Mouse (Mus musculus) heart, embryonic 12.5 days (tissue): ENCODE measurements at regions not wholly inside any gene's neighbourhood (a gene's known extent, or its start where the extent isn't known, plus 50 kb on each side); places are given as distances from the start of the nearest gene placed in this dataset.

Experiments
- ATAC-seq: fragments of 200-750 bp; cut with Nextera tagmentation; 2 replicates; pipeline ENCODE4 v1.8.0; 2017; ENCODE audit warnings: moderate TSS enrichment, moderate library complexity; ENCODE audit not compliant: insufficient number of reproducible peaks, low FRiP score
- H3K27ac ChIP-seq: fragments of 300-500 bp; sonication (generic); 2 replicates; pipeline ENCODE4 v1.5.1; 2016; ENCODE audit warnings: mild to moderate bottlenecking, moderate library complexity; ENCODE audit not compliant: poor library complexity, severe bottlenecking
- H3K27me3 ChIP-seq: fragments of 300-500 bp; sonication (generic); replicated peaks from 2 replicates; pipeline ENCODE4 v1.6.1; 2016; ENCODE audit warnings: mild to moderate bottlenecking, moderate library complexity
- H3K36me3 ChIP-seq: fragments of 300-500 bp; sonication (generic); 2 replicates; pipeline ENCODE4 v1.6.1; 2016; ENCODE audit warnings: mild to moderate bottlenecking, moderate library complexity
- H3K4me1 ChIP-seq: fragments of 300-500 bp; sonication (generic); replicated peaks from 2 replicates; pipeline ENCODE4 v1.6.1; 2016; ENCODE audit warnings: mild to moderate bottlenecking
- H3K4me2 ChIP-seq: fragments of 300-500 bp; sonication (generic); 2 replicates; pipeline ENCODE4 v1.6.1; 2016; ENCODE audit warnings: mild to moderate bottlenecking, moderate library complexity
- H3K4me3 ChIP-seq: fragments of 300-500 bp; sonication (generic); 2 replicates; pipeline ENCODE4 v1.5.1; 2016; ENCODE audit warnings: mild to moderate bottlenecking
- H3K9ac ChIP-seq: fragments of 300-500 bp; sonication (generic); 2 replicates; pipeline ENCODE4 v1.6.1; 2016; ENCODE audit warnings: mild to moderate bottlenecking, moderate library complexity
- H3K9me3 ChIP-seq: fragments of 300-500 bp; sonication (generic); replicated peaks from 2 replicates; pipeline ENCODE4 v1.6.1; 2016; ENCODE audit warnings: mild to moderate bottlenecking, moderate library complexity
- WGBS: fragments of 180-500 bp; shearing (Covaris S2); methylation state at CpG from one replicate; pipeline ENCODE4 v1.1.7; 2016; 5-methylcytosine and 5-hydroxymethylcytosine counted together

DNA sequence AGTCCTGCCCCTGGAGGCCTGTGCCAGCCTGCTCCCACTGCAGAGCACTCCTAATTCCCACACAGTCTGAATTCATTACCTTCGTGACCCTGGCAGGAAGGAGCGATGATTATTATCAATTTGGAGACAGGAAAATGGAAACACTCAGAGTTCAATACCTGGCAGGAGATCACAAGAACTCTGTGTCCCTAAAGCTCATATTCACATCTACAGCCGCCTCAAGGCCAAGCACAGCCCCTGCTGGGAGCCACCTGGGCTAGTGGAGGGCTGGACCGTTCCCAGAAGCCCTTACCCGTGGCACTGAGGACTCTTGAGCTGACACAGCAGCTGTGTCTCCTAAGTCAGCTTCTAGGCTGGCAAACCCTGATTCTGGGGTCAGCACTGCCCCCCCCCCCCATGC is 124.8 kb upstream of the Sdk2 start:
- H3K27me3 ChIP-seq: no peaks in the 10 kb centered on the region
- H3K9ac ChIP-seq: no peak overlapping the region
- no peak overlapping the region for H3K4me3 ChIP-seq
- H3K27ac ChIP-seq: no peak overlapping the region
- ATAC-seq: no peak
- no peak overlapping the region for H3K4me2 ChIP-seq
- H3K9me3 ChIP-seq: peaks cover 12% of the 10 kb centered on the region; the same call in 1 of the 2 replicates
- 0 out of 2 replicates have a peak, but pooled peaks cover 9% of the 10 kb centered on the region for H3K4me1 ChIP-seq
- 58% methylated on average over 5 of the region's 5 CpGs for WGBS
- H3K36me3 ChIP-seq: no peaks in the 10 kb centered on the region

DNA sequence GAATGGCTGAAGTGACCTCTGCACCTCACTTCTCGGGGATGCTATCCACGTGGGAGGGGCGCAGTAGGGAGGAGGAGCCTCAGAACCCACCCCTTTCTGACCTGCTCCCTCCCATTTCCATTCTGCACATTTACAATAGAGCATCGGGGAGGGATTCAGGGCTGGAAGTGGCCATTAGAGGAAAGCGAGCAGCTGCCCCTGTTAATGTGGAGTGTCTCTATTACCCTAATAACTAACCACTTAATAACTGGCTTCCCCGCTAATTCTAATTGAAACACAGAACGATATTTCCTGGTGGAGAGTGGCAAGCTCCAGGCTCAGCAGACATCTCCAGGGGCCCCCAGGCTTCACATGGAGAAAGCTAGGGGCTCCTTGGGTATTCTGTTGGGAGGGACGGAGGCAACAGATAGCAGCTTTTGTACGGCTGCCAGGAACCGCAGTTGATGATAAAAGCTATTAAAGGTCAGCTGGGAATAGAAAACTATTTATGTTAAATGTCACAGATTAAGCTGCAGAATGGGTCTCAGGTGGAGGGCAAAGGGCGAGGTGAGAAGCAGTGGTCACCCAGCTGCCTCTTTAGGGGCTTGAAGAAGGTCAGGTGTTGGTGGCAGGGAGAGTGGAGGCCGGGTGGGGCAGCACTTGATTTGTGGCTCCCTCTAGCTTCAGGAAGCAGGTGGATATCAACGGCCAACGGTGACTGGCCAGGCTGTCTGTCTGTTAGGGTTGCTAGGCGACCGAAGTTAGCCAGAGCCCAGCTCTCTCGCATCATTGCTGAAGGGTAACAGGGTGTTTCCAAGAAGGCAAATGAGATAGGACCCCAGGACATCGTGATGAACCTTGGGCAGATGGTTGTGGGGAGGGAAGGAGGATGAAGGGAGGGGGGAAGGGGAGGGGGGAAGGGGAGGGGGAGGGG is 118.4 kb upstream of the Sdk2 start:
- 36% methylated on average over 18 of the region's 18 CpGs for WGBS
- peak; percentile 53 for ATAC-seq
- Histone ChIP-seq H3K27me3 (no peaks in the 10 kb centered on the region), H3K4me3 (no peak overlapping the region), H3K9ac (no peak overlapping the region), H3K4me2 (peak overlapping the region; percentile 29; the same call in 1 of the 2 replicates), H3K9me3 (0 out of 2 replicates have a peak, but pooled peaks cover 4% of the 10 kb centered on the region), H3K27ac (peak overlapping the region; percentile 3; the same call in 1 of the 2 replicates), H3K36me3 (no peaks in the 10 kb centered on the region), H3K4me1 (peaks cover 26% of the 10 kb centered on the region)

DNA sequence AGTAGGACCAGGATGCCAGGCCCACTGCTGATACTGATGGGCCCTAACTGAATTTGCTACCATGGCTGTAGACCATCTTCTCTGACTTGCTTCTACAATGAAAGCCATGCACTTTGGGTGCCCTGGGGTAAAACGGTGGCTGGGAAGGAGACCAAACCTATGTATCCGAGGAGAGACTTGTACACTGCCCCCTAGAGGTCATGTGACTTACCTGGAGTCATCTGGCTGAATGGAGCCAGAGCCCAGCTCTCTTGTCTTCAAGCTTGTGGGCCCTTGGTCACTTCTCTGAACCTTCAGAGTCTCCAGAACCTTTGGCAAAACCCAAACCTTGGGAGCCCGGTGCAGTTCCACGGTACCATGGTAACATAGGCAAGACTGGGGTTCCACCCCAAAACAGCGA is 117.6 kb upstream of the Sdk2 start:
- no peak for ATAC-seq
- Histone ChIP-seq H3K4me3 (no peak overlapping the region), H3K4me2 (no peak overlapping the region), H3K9ac (no peak overlapping the region), H3K9me3 (no peaks in the 10 kb centered on the region), H3K4me1 (peaks cover 26% of the 10 kb centered on the region), H3K27me3 (no peaks in the 10 kb centered on the region), H3K27ac (no peak overlapping the region), H3K36me3 (no peaks in the 10 kb centered on the region)
- WGBS: 80% methylated on average over 5 of the region's 5 CpGs

DNA sequence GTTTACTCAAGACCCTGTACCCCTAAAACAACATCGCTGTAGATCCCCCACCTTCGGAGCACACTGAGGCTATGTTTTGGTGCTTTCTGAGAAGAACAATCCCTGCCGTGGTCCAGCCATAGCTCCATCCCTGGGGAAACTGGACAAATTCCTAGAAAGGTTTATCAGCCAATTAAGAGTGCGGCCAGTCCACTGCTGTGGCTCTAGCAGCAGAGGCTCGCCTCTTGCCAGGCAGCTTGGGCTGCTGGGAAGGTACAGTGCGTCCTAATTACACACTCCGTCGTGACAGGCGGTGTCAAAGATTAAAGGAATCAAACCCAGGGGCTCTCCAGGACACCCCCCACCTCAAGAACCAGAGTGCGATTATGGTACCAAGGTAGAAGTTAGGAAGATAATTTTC is 116.4 kb upstream of the Sdk2 start:
- Histone ChIP-seq H3K9me3 (no peaks in the 10 kb centered on the region), H3K36me3 (no peaks in the 10 kb centered on the region), H3K27me3 (no peaks in the 10 kb centered on the region), H3K27ac (no peak overlapping the region), H3K4me3 (no peak overlapping the region), H3K9ac (no peak overlapping the region), H3K4me2 (no peak overlapping the region), H3K4me1 (peaks cover 36% of the 10 kb centered on the region)
- WGBS: 77% methylated on average over 10 of the region's 10 CpGs
- ATAC-seq: no peak

DNA sequence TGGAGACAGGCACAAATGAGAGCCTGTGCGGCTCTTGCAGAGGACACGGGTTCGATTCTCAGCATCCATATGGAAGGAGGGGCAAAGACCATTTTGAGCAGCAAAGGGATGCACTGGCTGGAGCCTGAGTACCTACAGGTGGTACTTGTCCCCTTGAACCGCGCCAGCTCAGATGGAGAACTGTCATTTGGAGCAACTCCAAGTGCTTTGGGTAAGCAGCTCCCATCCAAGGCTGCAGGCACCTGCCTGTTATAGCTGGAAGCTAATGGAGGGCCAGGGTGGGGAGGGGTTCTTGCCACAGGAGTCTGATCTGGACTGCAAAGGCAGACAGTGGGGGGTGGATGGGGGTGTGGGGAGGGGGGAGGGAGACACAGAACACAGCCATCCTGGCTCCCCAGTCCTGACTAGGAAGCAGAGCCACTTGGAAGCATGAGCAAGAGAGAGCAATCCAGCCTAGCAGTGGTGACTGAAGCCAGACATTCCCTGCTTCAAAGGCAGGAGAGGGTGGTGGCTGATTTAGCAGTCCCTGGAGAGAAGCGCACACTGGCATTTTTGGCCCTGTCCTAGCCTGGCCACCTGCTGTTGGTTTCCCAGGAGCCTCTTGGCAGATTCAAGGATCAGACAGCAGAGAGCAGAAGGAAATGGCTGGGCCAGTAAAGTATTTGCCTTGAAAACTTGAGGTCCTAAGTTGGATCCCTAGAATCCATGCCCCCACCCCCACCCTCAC is 112.1 kb upstream of the Sdk2 start:
- Histone ChIP-seq H3K27me3 (no peaks in the 10 kb centered on the region), H3K4me3 (no peak overlapping the region), H3K9me3 (no peaks in the 10 kb centered on the region), H3K4me2 (no peak overlapping the region), H3K36me3 (no peaks in the 10 kb centered on the region), H3K4me1 (peaks cover 28% of the 10 kb centered on the region), H3K27ac (no peak overlapping the region), H3K9ac (no peak overlapping the region)
- ATAC-seq: no peak
- WGBS: 54% methylated on average over 6 of the region's 6 CpGs

DNA sequence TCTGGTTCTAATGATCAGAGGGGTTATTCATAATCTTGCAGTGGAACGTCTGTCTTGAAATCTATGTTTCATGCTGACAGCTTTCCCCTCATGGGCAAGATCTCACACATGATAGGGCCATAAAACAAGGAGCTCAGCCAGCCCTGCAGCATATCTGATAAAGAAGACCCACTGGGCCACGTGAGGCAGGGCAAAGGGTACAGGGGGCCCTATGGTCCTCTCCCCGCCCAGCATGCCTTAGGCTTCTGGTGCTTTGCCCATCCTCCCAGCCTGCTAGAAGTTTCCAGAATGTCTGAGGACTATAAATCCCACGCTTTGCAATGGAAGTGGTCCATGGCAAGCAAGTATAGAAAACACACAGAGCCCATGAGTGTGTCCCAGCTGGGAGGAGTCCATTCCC is 110.9 kb upstream of the Sdk2 start:
- no peaks in the 10 kb centered on the region for H3K27me3 ChIP-seq
- 64% methylated on average over 4 of the region's 4 CpGs for WGBS
- no peaks in the 10 kb centered on the region for H3K9me3 ChIP-seq
- H3K36me3 ChIP-seq: no peaks in the 10 kb centered on the region
- no peak overlapping the region for H3K4me2 ChIP-seq
- H3K4me3 ChIP-seq: no peak overlapping the region
- no peak overlapping the region for H3K27ac ChIP-seq
- peaks cover 28% of the 10 kb centered on the region for H3K4me1 ChIP-seq
- H3K9ac ChIP-seq: no peak overlapping the region
- no peak for ATAC-seq

DNA sequence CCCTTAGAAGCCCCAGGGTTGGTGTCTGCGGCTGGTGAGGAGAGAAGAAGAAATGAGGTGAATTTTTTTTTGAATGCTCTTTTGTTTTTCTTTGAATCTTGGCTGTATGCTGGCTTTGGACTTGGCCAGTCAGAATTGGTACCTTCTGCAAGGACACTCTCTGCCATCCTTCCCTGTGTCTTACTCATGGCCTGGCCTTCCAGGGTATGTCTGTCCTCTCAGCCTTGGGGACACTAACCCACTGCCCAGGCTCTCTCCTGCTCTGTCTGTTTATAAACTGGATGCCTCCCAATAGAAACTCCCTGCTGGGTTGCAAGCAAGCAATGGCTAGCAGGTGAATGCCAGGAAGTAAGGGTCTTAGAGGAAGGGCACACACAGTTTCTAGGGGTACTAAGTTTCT is 110.4 kb upstream of the Sdk2 start:
- Histone ChIP-seq H3K36me3 (no peaks in the 10 kb centered on the region), H3K27ac (no peak overlapping the region), H3K27me3 (no peaks in the 10 kb centered on the region), H3K9ac (no peak overlapping the region), H3K4me1 (peaks cover 28% of the 10 kb centered on the region), H3K9me3 (no peaks in the 10 kb centered on the region), H3K4me3 (no peak overlapping the region), H3K4me2 (no peak overlapping the region)
- 86% methylated on average over 1 of the region's 1 CpGs for WGBS
- no peak for ATAC-seq

DNA sequence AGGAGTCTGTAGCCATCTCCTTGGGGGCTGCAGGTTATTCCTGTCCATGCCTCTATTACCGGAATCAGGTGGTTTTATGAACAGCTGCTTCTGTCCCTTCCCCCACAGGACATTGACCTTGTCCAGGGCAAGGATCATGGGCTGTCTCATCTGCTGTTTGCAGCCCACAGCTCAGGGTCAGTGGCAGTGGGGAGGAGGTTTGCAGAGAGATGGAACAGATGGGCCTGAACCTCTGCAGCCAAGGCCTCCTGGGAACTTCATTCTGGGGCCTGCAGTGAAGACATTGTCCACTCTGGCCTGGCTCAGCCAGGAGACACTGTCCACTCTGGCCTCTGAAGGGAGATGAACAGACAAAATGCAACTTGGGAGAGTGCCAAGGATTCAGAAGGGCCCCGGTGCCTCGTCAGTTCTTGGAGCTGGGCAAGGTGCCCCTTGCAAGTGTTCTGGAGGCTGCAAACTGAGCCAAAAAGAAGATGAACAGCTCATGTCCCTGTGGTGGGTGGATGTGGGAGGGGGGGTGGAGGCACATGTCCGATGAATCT is 109.9 kb upstream of the Sdk2 start:
- no peaks in the 10 kb centered on the region for H3K36me3 ChIP-seq
- H3K27ac ChIP-seq: no peak overlapping the region
- no peaks in the 10 kb centered on the region for H3K27me3 ChIP-seq
- H3K4me3 ChIP-seq: no peak overlapping the region
- H3K9me3 ChIP-seq: no peaks in the 10 kb centered on the region
- ATAC-seq: no peak
- H3K4me1 ChIP-seq: peaks cover 31% of the 10 kb centered on the region
- 0 out of 2 replicates have a peak overlapping the region, but pooled peaks have one; percentile 13 for H3K9ac ChIP-seq
- H3K4me2 ChIP-seq: no peak overlapping the region
- 60% methylated on average over 4 of the region's 4 CpGs for WGBS

DNA sequence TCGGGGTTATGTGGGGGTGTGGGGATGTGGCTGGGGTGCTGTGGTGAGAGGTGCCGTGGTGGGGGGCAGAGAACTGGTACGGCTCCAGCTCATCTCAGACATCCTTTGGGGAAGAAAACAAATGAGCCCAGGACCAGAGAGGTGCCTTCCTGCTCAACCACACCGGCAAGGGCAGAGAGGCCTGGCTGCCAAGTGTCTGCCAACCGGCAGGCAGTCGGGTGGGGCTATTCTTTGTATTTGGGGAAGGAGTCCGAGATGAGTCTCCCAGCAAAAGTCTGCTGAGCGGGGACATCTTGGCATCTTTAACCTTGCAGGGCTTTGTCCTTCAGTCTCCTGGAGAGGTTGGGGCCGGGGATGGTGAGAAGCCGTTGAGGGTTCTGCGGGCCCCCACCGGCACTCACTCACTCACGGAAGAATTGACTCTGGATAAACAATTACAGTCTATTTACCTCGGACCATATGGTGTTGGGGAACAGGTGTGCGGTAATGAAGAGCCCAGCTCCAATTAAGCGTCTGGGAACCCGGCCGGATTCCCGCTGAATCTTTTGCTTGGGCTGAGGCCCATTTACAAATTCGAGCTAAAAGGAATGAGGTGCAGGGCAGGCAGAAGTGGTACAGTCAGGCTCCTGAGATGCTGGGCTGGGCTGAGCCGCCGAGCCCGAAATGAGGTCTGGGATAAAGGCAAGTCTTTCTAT is 108.7 kb upstream of the Sdk2 start:
- Histone ChIP-seq H3K4me2 (no peak overlapping the region), H3K36me3 (no peaks in the 10 kb centered on the region), H3K4me1 (peaks cover 41% of the 10 kb centered on the region), H3K9me3 (no peaks in the 10 kb centered on the region), H3K27ac (no peak overlapping the region), H3K27me3 (no peaks in the 10 kb centered on the region), H3K4me3 (no peak overlapping the region), H3K9ac (no peak overlapping the region)
- WGBS: 55% methylated on average over 23 of the region's 23 CpGs
- no peak for ATAC-seq

DNA sequence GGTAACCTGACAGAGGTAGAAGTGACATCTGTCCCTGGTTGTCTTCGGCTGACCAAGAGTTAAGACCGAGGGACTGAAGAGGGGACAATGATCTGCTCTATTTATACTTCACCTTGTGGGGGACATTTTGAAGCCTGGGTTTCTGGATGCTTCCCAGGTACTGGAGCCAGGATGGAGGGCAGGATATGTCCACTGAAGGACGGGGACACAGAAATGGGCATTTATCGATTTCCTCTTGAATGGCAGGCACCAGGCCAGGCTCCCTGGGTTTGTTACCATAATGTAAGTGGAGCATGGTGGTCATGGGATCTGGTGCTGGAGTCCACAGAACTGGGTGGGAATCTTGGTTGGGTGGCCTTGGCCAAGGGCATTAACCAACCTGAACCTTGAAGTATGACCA is 108.0 kb upstream of the Sdk2 start:
- H3K27ac ChIP-seq: no peak overlapping the region
- no peak for ATAC-seq
- no peaks in the 10 kb centered on the region for H3K36me3 ChIP-seq
- no peaks in the 10 kb centered on the region for H3K27me3 ChIP-seq
- H3K4me3 ChIP-seq: no peak overlapping the region
- no peaks in the 10 kb centered on the region for H3K9me3 ChIP-seq
- peaks cover 41% of the 10 kb centered on the region for H3K4me1 ChIP-seq
- H3K4me2 ChIP-seq: no peak overlapping the region
- 69% methylated on average over 4 of the region's 4 CpGs for WGBS
- no peak overlapping the region for H3K9ac ChIP-seq
